Mouse (Mus musculus) c-Kit-positive CD71-negative TER-119-negative erythroid progenitor cells, embryonic 14.5 days (primary cell): ENCODE measurements at regions not wholly inside any gene's neighbourhood (a gene's known extent, or its start where the extent isn't known, plus 50 kb on each side); places are given as distances from the start of the nearest gene placed in this dataset.

Experiments
- DNase-seq: peaks from one replicate; pipeline ENCODE4 v3.0.0-alpha.2; 2013; ENCODE audit warnings: low read depth

GRCm38 (mm10) chr7:129814149-129814860 lies 222.6 kb downstream of the Wdr11 start:
- no peak for DNase-seq

- DNase-seq, result no peak
Measured at GRCm38 (mm10) chr7:129818833-129819232, 227.2 kb downstream of the Wdr11 start.

- no peak for DNase-seq
Measured at GRCm38 (mm10) chr7:129819651-129820050, 228.0 kb downstream of the Wdr11 start.

GRCm38 (mm10) chr7:129828970-129829369 lies 237.3 kb downstream of the Wdr11 start:
- no peak for DNase-seq

GRCm38 (mm10) chr7:129832830-129833229 lies 241.2 kb downstream of the Wdr11 start:
- DNase-seq, result no peak

GRCm38 (mm10) chr7:129842303-129843122 lies 250.8 kb downstream of the Wdr11 start:
- DNase-seq, result no peak

- DNase-seq, result no peak
Measured at GRCm38 (mm10) chr7:129847136-129847535, 255.5 kb downstream of the Wdr11 start.

- DNase-seq, result no peak
Measured at GRCm38 (mm10) chr7:129853596-129853995, 261.9 kb downstream of the Wdr11 start.

- DNase-seq, result no peak
Measured at GRCm38 (mm10) chr7:129854942-129855341, 263.3 kb downstream of the Wdr11 start.

- no peak for DNase-seq
Measured at GRCm38 (mm10) chr7:129862966-129863365, 271.3 kb downstream of the Wdr11 start.

- DNase-seq, result no peak
Measured at GRCm38 (mm10) chr7:129865536-129865935, 273.9 kb downstream of the Wdr11 start.

- no peak for DNase-seq
Measured at GRCm38 (mm10) chr7:129872208-129872790, 280.6 kb downstream of the Wdr11 start.

GRCm38 (mm10) chr7:129876202-129876851 lies 284.7 kb downstream of the Wdr11 start:
- DNase-seq, result no peak

- no peak for DNase-seq
Measured at GRCm38 (mm10) chr7:129876852-129877223, 285.2 kb downstream of the Wdr11 start.

GRCm38 (mm10) chr7:129896291-129896690 lies 304.6 kb downstream of the Wdr11 start:
- no peak for DNase-seq

- DNase-seq, result no peak
Measured at GRCm38 (mm10) chr7:129897511-129897910, 305.8 kb downstream of the Wdr11 start.

- no peak for DNase-seq
Measured at GRCm38 (mm10) chr7:129902256-129902655, 310.6 kb downstream of the Wdr11 start.

- DNase-seq, result no peak
Measured at GRCm38 (mm10) chr7:129903126-129903525, 311.5 kb downstream of the Wdr11 start.

- no peak for DNase-seq
Measured at GRCm38 (mm10) chr7:129906131-129906530, 314.5 kb downstream of the Wdr11 start.

- no peak for DNase-seq
Measured at GRCm38 (mm10) chr7:129908826-129909225, 317.2 kb downstream of the Wdr11 start.

GRCm38 (mm10) chr7:129909730-129910129 lies 318.1 kb downstream of the Wdr11 start:
- DNase-seq, result no peak

GRCm38 (mm10) chr7:129910826-129911225 lies 319.2 kb downstream of the Wdr11 start:
- DNase-seq, result no peak
